Comparison of ENCODE assay signal across 10 mouse cellular contexts in the genomic region with DNA sequence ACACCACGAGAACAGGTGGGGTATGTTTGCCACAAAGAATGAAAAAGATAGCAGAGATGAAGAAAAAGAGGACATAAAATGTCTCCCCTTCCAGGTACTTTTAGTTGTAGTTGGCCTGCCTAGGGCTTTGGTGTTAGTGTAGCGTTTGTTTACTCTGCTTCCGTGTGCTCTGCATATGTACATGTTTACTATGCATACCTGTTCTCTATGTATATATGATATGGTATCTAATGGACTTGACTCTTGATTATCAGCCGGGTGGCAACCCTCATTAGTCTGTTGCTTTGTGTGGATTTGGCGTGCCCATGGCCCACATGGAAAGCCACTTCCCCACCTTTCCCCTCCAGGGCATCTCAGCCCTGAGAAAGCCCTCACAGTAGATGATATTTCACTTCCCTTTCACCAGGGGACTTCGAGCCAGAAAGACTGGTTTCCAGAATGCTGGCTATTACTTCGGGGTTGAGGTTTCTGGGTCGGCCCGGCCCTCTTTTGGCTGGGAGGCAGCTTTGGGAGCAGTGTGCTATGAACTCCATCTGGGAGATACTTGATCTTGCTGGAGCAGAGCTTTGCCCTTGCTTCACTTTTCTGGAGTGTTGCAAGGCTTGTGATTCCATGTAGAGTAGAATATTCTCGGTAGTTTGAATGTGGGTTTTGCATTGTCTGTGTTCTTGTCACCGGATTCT. TPM values are rescaled to one million over a fixed set of nuclear protein-coding genes. Genes with fewer than 3 reads are reported as not detected.
A peak's percentile ranks its signal among the peaks of the same experiment; 100 is the strongest.
DNase-seq lines count a peak whose midpoint lies in the region; ATAC-seq and TF ChIP-seq lines count a peak whose summit lies in the region.
"Had no signal": no experiment of that assay in that cellular context is flagged by ENCODE, and none has a peak within 500 bp of the region (broad histone marks: within the 10 kb centered on the region; RNA-seq: fewer than 3 reads in every experiment).

No protein-coding gene starts in this region.

- TF ChIP-seq CTCF in lung, embryonic 14.5 days (IDR thresholded peaks at IDR 0.05; ENCODE audit: low read depth), result no peak

- DNase-seq in cerebellum, postnatal 25 days, result peak; percentile 26 to 41
- no peak for DNase-seq in cerebellum, adult 9-11 months
- DNase-seq in urinary bladder, adult 2 months (ENCODE audit: low spot score), result peak; percentile 23
- no peak for DNase-seq in urinary bladder, postnatal 10 days (ENCODE audit: low spot score)
- DNase-seq in lung, embryonic 14.5 days, result peak; percentile 24
- DNase-seq in spleen, adult 12 weeks (ENCODE audit: low spot score), result no peak
- DNase-seq in frontal cortex, postnatal 25 days (ENCODE audit: low spot score in 2 of 2), result no peak

- H3K4me3 ChIP-seq in lung, embryonic 14.5 days (ENCODE audit: low read depth, low read length), result no peak overlapping the region
- H3K4me3 ChIP-seq in hindbrain, embryonic 13.5 days, result no peak overlapping the region

- no peak for ATAC-seq in lung, embryonic 14.5 days (ENCODE audit: insufficient read depth)
- ATAC-seq in hindbrain, embryonic 13.5 days (ENCODE audit: low FRiP score), result no peak
- ATAC-seq: hindbrain, embryonic 16.5 days had no signal

- H3K36me3 ChIP-seq in lung, embryonic 14.5 days (ENCODE audit: insufficient read depth), result peaks cover 15% of the 10 kb centered on the region
- H3K36me3 ChIP-seq in hindbrain, embryonic 13.5 days, result peaks cover 16% of the 10 kb centered on the region

- H3K9me3 ChIP-seq in lung, embryonic 14.5 days (ENCODE audit: low read depth, low read length), result no peaks in the 10 kb centered on the region
- H3K9me3 ChIP-seq in hindbrain, embryonic 13.5 days, result no peaks in the 10 kb centered on the region

- no peak overlapping the region for H3K9ac ChIP-seq in lung, embryonic 14.5 days
- H3K9ac ChIP-seq in hindbrain, embryonic 13.5 days, result no peak overlapping the region

- H3K27ac ChIP-seq in lung, embryonic 14.5 days (ENCODE audit: low read depth), result no peak overlapping the region
- no peak overlapping the region for H3K27ac ChIP-seq in hindbrain, embryonic 13.5 days
- H3K27ac ChIP-seq: macrophage had no signal

- H3K4me2 ChIP-seq in lung, embryonic 14.5 days, result no peak overlapping the region
- H3K4me2 ChIP-seq in hindbrain, embryonic 13.5 days, result no peak overlapping the region

- H3K27me3 ChIP-seq in lung, embryonic 14.5 days (ENCODE audit: insufficient read depth, low read length), result no peaks in the 10 kb centered on the region
- H3K27me3 ChIP-seq in hindbrain, embryonic 13.5 days, result no peaks in the 10 kb centered on the region

- H3K4me1 ChIP-seq in lung, embryonic 14.5 days (ENCODE audit: insufficient read depth), result no peaks in the 10 kb centered on the region
- peaks cover 8% of the 10 kb centered on the region for H3K4me1 ChIP-seq in hindbrain, embryonic 13.5 days (replicated peaks)

- 77% methylated on average over 11 of the region's 11 CpGs for WGBS in lung, embryonic 14.5 days
- 94% methylated on average over 11 of the region's 11 CpGs for WGBS in hindbrain, embryonic 13.5 days

RNA-seq across cellular contexts. Expression of a gene that starts 9.4 kb away (rescaled TPM):
- polyA plus RNA-seq in urinary bladder, adult 2 months (2012; rRNA removed), result 0.04 TPM in 1 of 2 replicates, not detected in the other
- polyA plus RNA-seq in lung, embryonic 14.5 days (2014; fragmentation: Nextera tagmentation; extraction: Ambion mirVana), result 0.46 and 0.51 TPM in 2 replicates
- 3.4 and 4.4 TPM in 2 replicates for polyA plus RNA-seq in hindbrain, embryonic 13.5 days (2015; fragmentation: Nextera tagmentation; extraction: Ambion mirVana)
- polyA plus RNA-seq: macrophage had no signal

RNA-seq across cellular contexts. Expression of a gene that starts 39.4 kb away (rescaled TPM):
- polyA plus RNA-seq in urinary bladder, adult 2 months (2012; rRNA removed), result 19.0 and 19.4 TPM in 2 replicates
- 18.9 and 19.2 TPM in 2 replicates for polyA plus RNA-seq in lung, embryonic 14.5 days (2014; fragmentation: Nextera tagmentation; extraction: Ambion mirVana)
- polyA plus RNA-seq in hindbrain, embryonic 13.5 days (2015; fragmentation: Nextera tagmentation; extraction: Ambion mirVana), result 24.9 and 25.2 TPM in 2 replicates

Comparison
In these comparisons a context has a peak if more than half of its experiments do, and no peak if none do; other contexts are left out.
1. DNase-seq: peak in cerebellum, postnatal 25 days (2 of 2), urinary bladder, adult 2 months (single experiment) and lung, embryonic 14.5 days (single experiment); none in cerebellum, adult 9-11 months (single experiment), urinary bladder, postnatal 10 days (single experiment), spleen, adult 12 weeks (single experiment) and frontal cortex, postnatal 25 days (0 of 2).